Mouse (Mus musculus) midbrain, embryonic 10.5 days (tissue): Measurements from ENCODE around the gene Gigyf1. TPM values are rescaled to one million over a fixed set of nuclear protein-coding genes. Genes with fewer than 3 reads are reported as not detected.

ENCODE experiments used
- DNase-seq: peaks from one replicate; pipeline ENCODE4 v3.0.0-alpha.2; 2017; ENCODE audit warnings: low spot score
- H3K27ac ChIP-seq: fragments of 300-500 bp; sonication (generic); replicated peaks from 2 replicates; pipeline ENCODE4 v1.5.1; 2016; ENCODE audit warnings: mild to moderate bottlenecking
- H3K27me3 ChIP-seq: fragments of 300-500 bp; sonication (generic); 2 replicates; pipeline ENCODE4 v1.6.1; 2016; ENCODE audit warnings: low read depth, mild to moderate bottlenecking; ENCODE audit not compliant: poor library complexity, severe bottlenecking
- H3K36me3 ChIP-seq: fragments of 300-500 bp; sonication (generic); 2 replicates; pipeline ENCODE4 v1.6.1; 2016; ENCODE audit warnings: mild to moderate bottlenecking, moderate library complexity
- H3K4me1 ChIP-seq: fragments of 300-500 bp; sonication (generic); 2 replicates; pipeline ENCODE4 v1.6.1; 2016
- H3K4me3 ChIP-seq: fragments of 300-500 bp; sonication (generic); 2 replicates; pipeline ENCODE4 v1.5.1; 2016; ENCODE audit warnings: mild to moderate bottlenecking, moderate library complexity
- H3K9me3 ChIP-seq: fragments of 300-500 bp; sonication (generic); replicated peaks from 2 replicates; pipeline ENCODE4 v1.6.1; 2016; ENCODE audit warnings: mild to moderate bottlenecking
- WGBS: fragments of 180-500 bp; shearing (Covaris S2); methylation state at CpG from one replicate; pipeline ENCODE4 v1.1.7; 2016; 5-methylcytosine and 5-hydroxymethylcytosine counted together
- polyA plus RNA-seq: library from polyadenylated mRNA; unstranded; fragments of >200 nt; fragmentation: Nextera tagmentation; extraction: Ambion mirVana; gene quantifications from 2 replicates; pipeline ENCODE4 v1.2.1, GENCODE M21; 2016

Gene Gigyf1
- 15.1 and 16.4 TPM in 2 replicates for polyA plus RNA-seq

DNA sequence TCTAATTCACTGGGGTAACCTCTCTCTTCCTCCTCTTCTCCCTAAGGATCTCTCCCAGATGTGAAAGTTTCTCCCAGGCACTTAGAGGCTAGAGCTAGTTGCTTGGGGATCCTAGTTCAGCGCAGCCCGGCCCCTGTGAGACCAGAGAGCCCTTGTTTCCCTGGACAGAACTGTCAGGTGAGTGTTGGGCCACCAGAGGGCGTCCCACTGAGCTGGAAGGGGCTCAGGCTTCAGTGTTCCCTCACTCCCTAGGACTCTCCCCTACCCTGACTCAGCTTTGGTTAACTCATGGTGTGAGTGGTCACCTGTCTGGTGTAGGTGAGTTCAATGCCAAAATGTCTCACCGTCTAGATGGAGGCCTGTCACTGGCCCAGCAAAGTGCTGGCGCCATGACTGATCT is at the start of gene Gigyf1:
Gigyf1 (plus strand) TSS at position 113 of the 400 bp plus-strand sequence.
- Histone ChIP-seq H3K27me3 (no peaks in the 10 kb centered on the region), H3K36me3 (peaks cover 85% of the 10 kb centered on the region), H3K4me1 (peaks cover 27% of the 10 kb centered on the region), H3K27ac (no peak within 1 kb of the TSS), H3K4me3 (no peak within 1 kb of the TSS), H3K9me3 (no peaks in the 10 kb centered on the region)
- DNase-seq, result no peak
- 79% methylated on average over 5 of the region's 5 CpGs for WGBS

DNA sequence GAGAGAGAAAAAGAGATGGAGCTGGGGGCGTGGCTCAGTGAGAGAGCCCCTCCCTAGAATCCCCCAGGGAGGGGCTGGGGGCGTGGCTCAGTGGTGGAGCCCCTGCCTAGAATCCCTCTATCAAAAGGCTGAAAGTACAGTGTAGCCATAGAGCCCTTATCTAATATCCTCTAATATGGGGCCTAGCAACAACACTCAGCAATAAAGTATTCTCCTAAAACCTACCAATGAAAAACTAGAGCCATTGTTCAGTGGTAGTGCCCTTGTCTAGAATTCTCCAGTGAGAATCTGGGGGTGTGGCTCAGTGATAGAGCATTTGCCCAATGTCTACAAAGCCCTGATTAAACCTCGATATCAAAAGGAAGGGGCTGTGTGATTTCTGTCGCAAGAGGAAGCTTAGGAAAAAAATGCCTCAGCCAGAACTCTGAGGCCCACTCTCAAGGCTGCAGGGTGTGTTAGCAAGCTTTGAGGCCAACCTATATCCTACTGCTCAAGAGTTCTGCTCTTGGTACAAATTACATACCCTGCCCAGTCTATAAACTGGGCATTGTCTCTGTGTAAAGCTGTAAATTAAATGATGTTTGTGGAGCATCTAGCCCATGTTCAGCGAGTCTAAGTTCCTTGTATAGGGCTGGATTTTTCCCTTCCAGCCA is 46.0 kb upstream of the Gigyf1 start:
- no peak for DNase-seq
- no peaks in the 10 kb centered on the region for H3K27me3 ChIP-seq
- no peak overlapping the region for H3K27ac ChIP-seq
- H3K4me3 ChIP-seq, result no peak overlapping the region
- WGBS, result 73% methylated on average over 5 of the region's 5 CpGs
- no peaks in the 10 kb centered on the region for H3K36me3 ChIP-seq
- H3K9me3 ChIP-seq, result no peaks in the 10 kb centered on the region
- peaks cover 18% of the 10 kb centered on the region for H3K4me1 ChIP-seq

DNA sequence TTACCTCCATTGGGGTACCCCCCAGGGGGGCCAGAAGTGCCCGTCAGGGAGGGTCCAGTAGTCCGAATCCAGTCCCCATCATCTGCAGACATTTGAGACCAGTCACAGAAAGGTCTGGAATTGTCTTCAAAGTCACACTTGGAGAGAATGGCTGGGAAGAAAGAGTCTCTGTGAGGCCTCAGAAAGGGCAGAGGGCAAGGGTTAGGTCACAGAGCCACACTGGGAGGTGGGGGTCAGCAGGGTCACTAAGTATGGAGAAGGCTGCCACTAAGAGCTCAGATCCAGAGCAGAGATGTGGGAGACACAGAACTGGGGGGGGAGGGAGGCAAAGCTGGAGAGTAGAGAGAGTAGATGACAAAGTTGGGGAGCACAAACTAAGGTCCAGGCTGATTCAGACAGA is 44.0 kb upstream of the Gigyf1 start:
- Histone ChIP-seq H3K36me3 (no peaks in the 10 kb centered on the region), H3K27ac (peak overlapping the region; percentile 63), H3K27me3 (no peaks in the 10 kb centered on the region), H3K4me1 (peaks cover 18% of the 10 kb centered on the region), H3K9me3 (no peaks in the 10 kb centered on the region), H3K4me3 (no peak overlapping the region)
- WGBS, result 13% methylated on average over 2 of the region's 2 CpGs
- DNase-seq, result no peak

DNA sequence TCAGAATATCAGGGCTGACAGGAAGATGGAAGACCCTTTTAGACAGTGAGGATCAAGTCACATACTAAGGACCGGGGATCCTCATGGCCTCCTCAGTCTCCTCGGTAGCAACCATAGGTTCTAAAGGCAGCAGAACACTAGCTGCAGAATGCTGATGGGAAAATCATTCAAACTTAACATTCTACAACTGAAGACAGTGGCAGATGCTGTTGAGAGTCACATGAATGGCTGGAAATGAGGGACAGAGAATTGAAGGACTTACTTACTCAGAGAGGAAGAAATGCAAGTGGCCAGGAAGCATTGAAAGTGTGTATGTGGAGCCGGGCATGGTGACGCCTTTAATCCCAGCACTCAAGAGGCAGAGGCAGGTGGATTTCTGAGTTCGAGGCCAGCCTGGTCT is 41.4 kb upstream of the Gigyf1 start, which contains the start of gene Zan:
Zan (minus strand) TSS at position 101 of the 400 bp plus-strand sequence.
- no peak within 1 kb of the TSS for H3K27ac ChIP-seq
- no peak for DNase-seq
- H3K4me3 ChIP-seq, result no peak within 1 kb of the TSS
- peaks cover 26% of the 10 kb centered on the region for H3K4me1 ChIP-seq
- no peaks in the 10 kb centered on the region for H3K36me3 ChIP-seq
- WGBS, result 88% methylated on average over 5 of the region's 5 CpGs
- no peaks in the 10 kb centered on the region for H3K27me3 ChIP-seq
- H3K9me3 ChIP-seq, result no peaks in the 10 kb centered on the region

DNA sequence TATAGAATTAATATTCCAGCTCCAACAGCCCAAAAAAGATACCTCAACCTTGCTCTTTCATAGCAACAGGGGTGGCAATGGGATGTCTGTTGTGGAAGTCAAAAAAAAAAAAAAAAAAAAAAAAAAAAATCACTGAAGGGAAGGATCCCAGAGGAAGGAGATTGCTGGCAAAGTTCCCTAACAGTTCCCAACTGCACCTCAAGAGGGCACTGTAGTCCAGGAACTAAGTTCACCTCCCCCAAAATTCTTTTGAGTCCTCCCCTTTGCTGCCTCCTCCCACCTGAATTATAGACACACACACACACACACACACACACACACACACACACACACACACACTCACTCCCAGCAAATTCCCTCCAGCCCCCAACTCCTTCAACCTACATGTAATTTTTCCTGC is 37.2 kb upstream of the Gigyf1 start:
- peak; percentile 76 for DNase-seq
- Histone ChIP-seq H3K36me3 (no peaks in the 10 kb centered on the region), H3K4me3 (no peak overlapping the region), H3K4me1 (peaks cover 46% of the 10 kb centered on the region), H3K9me3 (no peaks in the 10 kb centered on the region), H3K27me3 (no peaks in the 10 kb centered on the region), H3K27ac (peak overlapping the region; percentile 79)

DNA sequence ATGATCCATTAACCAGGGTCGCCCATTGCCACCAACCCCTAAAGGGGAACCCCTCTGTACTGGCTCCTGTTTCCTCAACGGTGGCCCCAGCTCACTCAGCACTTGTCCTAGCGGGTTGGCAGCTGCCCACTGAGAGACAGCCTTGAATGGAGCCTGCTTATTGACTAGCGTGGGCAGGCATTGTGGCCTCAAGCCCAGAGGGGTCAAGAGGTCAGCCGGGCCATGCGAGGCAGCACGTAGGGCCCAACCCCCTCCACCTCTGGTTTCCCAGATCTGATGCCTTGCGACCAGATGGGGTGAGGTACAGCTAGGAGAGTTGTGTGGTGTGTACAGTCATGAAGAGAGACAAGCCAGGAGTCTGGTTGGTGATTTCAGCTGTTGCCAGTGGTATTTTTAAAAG is 36.5 kb upstream of the Gigyf1 start:
- peaks cover 52% of the 10 kb centered on the region for H3K4me1 ChIP-seq
- 14% methylated on average over 8 of the region's 8 CpGs for WGBS
- H3K9me3 ChIP-seq, result no peaks in the 10 kb centered on the region
- peak; percentile 69 for DNase-seq
- no peaks in the 10 kb centered on the region for H3K27me3 ChIP-seq
- peak overlapping the region; percentile 79 for H3K27ac ChIP-seq
- 0 out of 2 replicates have a peak overlapping the region, but pooled peaks have one; percentile 15 for H3K4me3 ChIP-seq
- no peaks in the 10 kb centered on the region for H3K36me3 ChIP-seq

DNA sequence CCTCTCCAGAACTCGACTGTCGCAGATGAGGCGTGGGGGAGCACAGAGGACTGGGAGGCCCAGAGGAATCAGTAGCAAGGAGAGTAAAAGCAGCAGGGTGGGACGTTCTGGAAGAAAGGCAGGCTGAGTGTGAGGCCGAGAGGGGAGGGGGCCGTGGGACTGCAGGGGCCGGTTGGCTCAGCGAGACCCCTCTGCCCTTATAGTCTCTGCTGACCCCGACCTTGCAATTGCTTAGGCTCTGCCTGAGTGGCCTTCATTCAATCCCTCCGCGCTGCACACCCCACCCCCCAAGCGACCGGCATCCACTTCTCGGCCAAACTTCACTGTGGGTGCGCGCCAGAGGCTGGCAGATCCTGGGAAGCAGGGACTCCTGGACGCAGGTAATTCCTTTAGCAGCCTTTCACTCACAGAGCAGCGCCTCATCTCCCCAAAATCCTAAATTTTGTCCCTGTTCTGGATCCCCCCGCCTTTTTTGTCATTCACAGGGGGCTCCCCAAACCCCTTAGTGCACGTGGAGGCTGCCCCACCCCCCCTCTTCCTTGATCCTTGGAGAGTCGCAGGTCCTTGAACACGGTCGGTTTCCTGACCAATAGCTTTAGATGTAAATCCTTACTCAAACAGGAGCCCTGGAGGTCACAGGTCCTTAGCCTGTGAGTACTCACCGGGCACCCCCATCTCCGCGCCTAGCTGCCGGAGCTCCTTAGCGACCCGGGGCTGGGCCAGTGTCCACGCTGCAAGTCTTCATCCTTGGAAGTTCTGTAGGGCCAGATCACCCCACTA is 33.1 kb upstream of the Gigyf1 start:
- Histone ChIP-seq H3K4me1 (peaks cover 54% of the 10 kb centered on the region), H3K4me3 (peak overlapping the region; percentile 72), H3K27me3 (no peaks in the 10 kb centered on the region), H3K27ac (peak overlapping the region; percentile 88), H3K9me3 (no peaks in the 10 kb centered on the region), H3K36me3 (peaks cover 6% of the 10 kb centered on the region; the same call in 1 of the 2 replicates)
- WGBS, result 4% methylated on average over 30 of the region's 30 CpGs
- peak; percentile 57 for DNase-seq

DNA sequence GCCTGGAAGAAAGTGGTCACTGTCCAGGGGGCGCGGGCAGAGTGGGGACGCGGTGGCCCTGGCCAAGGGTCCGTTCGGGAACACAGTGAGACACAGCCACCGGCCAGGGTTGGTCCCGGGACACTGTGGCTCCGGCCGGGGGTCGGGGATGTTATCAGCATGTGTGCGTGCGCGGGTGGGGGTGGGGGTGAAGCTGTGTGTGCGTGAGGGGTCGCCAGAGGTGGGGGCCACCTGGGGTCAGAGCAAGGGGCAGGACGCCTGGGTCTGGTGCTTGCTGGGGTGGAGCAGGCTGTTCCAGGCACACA is 32.5 kb upstream of the Gigyf1 start:
- Histone ChIP-seq H3K9me3 (no peaks in the 10 kb centered on the region), H3K27me3 (no peaks in the 10 kb centered on the region), H3K4me3 (peak overlapping the region; percentile 72), H3K27ac (peak overlapping the region; percentile 88), H3K4me1 (peaks cover 54% of the 10 kb centered on the region), H3K36me3 (peaks cover 6% of the 10 kb centered on the region; the same call in 1 of the 2 replicates)
- DNase-seq, result no peak
- WGBS, result 2% methylated on average over 17 of the region's 17 CpGs

DNA sequence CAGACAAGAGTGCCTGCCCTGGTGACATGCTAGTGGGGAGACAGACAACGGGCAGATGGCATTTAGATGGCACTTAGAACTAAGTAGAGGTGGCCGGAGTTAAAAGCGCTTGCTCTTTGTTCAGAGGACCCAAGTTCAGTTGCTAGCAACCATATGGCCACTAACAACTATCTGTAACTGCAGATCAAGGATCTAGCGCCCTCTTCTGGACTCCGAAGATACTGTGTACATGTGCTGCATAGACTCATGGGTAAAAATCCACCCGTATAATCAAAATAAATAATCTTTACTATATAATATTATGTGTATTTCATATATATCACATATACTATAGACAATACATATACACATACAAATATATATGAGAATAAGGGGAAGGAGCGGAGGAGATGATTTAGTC is 30.7 kb upstream of the Gigyf1 start:
- 86% methylated on average over 7 of the region's 7 CpGs for WGBS
- Histone ChIP-seq H3K9me3 (no peaks in the 10 kb centered on the region), H3K27ac (no peak overlapping the region), H3K4me1 (peaks cover 40% of the 10 kb centered on the region), H3K36me3 (peaks cover 6% of the 10 kb centered on the region; the same call in 1 of the 2 replicates), H3K27me3 (no peaks in the 10 kb centered on the region), H3K4me3 (no peak overlapping the region)
- no peak for DNase-seq

DNA sequence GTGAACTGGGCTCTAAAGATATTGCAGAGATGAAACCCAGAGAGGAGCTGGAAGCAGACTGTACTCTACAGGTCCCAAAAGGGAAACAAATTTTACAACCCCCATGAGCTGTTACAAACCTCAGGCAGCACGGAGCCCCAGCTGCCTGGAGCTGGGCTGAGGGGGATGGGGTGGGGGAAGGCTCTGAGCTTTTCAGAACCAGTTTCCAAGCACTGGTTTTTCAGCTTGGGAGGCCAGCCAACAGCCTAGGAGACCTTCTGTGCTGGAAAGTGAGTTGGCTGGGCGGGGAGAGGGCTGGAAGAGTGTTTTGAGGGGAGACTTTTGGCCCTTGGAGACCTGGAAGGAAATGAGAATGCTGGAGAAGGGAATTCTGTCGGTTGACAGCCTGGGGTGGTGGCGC is 26.8 kb upstream of the Gigyf1 start:
- H3K27ac ChIP-seq, result no peak overlapping the region
- WGBS, result 66% methylated on average over 4 of the region's 4 CpGs
- peaks cover 11% of the 10 kb centered on the region; the same call in 1 of the 2 replicates for H3K36me3 ChIP-seq
- no peak overlapping the region for H3K4me3 ChIP-seq
- no peaks in the 10 kb centered on the region for H3K9me3 ChIP-seq
- DNase-seq, result no peak
- peaks cover 4% of the 10 kb centered on the region for H3K4me1 ChIP-seq
- H3K27me3 ChIP-seq, result no peaks in the 10 kb centered on the region

DNA sequence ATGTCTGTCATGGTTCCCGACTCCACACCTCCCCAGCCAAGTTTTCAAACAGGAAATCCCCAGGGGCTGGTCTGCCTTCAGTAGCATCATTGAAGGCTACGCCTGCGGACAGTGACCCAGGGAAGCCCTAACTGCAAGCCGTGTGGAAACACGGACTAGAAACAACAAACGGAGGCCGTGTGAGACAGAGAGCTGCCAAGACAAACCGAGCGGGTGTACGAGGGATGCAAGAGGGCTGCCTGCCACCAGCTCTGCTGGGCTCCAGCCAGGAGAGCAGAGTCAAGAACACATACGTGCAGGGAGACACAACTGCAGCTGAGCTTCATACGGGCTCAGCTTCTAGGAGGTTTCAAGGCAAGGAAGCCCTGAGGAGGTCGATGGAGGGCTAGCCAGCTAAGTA is 24.5 kb upstream of the Gigyf1 start:
- H3K27me3 ChIP-seq, result no peaks in the 10 kb centered on the region
- H3K27ac ChIP-seq, result no peak overlapping the region
- H3K9me3 ChIP-seq, result no peaks in the 10 kb centered on the region
- no peak for DNase-seq
- H3K4me1 ChIP-seq, result 0 out of 2 replicates have a peak, but pooled peaks cover 2% of the 10 kb centered on the region
- H3K36me3 ChIP-seq, result peaks cover 5% of the 10 kb centered on the region; the same call in 1 of the 2 replicates
- WGBS, result 86% methylated on average over 13 of the region's 13 CpGs
- no peak overlapping the region for H3K4me3 ChIP-seq

DNA sequence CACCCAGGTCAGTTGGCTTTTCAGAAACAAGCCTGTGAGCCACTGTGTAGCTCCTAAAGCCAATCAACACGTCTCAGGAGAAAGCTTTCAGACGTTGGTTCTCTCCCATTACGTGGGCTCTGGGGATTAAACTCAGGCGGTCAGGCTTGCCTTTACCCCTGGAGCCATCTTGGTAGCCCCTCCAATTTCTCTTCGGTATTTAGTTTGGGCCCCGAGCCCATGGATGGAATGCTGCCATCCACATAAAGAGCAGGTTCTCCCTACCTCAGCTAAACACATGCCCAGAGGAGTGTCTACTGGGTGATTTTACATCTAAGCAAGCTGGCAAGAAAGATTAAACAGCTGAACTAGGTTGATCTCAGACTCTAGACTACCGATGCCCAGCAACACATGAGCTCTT is 18.2 kb upstream of the Gigyf1 start:
- WGBS, result 90% methylated on average over 7 of the region's 7 CpGs
- DNase-seq, result no peak
- no peak overlapping the region for H3K4me3 ChIP-seq
- H3K27ac ChIP-seq, result no peak overlapping the region
- no peaks in the 10 kb centered on the region for H3K27me3 ChIP-seq
- H3K36me3 ChIP-seq, result peaks cover 14% of the 10 kb centered on the region
- H3K9me3 ChIP-seq, result no peaks in the 10 kb centered on the region
- peaks cover 25% of the 10 kb centered on the region for H3K4me1 ChIP-seq
